Mouse (Mus musculus) layer of hippocampus, postnatal 14 days (tissue): Measurements from ENCODE around the gene Itgae. TPM values are rescaled to one million over a fixed set of nuclear protein-coding genes. Genes with fewer than 3 reads are reported as not detected.

Source experiments
- DNase-seq, 2 experiments: peaks; one replicate each; pipeline ENCODE4 v3.0.0; 2021 to 2022; ENCODE audit warnings: low spot score in 2 of 2, mixed read lengths in 1 of 2
- total RNA-seq, 2 experiments: library from RNA; stranded (reverse); gene quantifications; 2 replicates each; pipeline ENCODE4 v1.2.3; 2021

The Itgae gene
- total RNA-seq, 2 experiments from 2014 or later: 0.21 to 0.45 TPM

- DNase-seq: no peak
These were observed 1.7 kb downstream of the Itgae start for GRCm38 (mm10) chr11:73092057-73092456.

DNA sequence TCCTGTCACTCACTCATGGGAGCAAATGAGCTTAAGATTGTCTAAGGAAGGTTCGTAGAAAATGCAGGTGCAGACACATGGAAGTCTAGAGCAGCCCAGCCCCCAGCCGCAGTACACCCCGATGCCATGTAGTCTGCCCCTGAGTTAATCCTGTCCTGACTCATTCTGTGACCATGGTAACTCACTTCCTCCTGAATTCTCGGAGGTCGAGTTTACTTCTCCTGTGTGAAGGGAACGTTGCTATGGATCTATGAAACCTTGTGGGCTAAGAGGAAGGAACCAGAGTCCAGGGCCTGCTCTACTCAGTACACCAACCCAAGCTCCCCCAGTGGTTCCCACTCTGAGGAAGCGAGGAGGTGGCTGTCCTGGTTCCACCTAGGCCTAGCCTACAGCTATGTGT lies 2.5 kb downstream of the Itgae start:
- DNase-seq: no peak

- no peak for DNase-seq
These were observed 4.0 kb downstream of the Itgae start for GRCm38 (mm10) chr11:73094231-73094995.

DNA sequence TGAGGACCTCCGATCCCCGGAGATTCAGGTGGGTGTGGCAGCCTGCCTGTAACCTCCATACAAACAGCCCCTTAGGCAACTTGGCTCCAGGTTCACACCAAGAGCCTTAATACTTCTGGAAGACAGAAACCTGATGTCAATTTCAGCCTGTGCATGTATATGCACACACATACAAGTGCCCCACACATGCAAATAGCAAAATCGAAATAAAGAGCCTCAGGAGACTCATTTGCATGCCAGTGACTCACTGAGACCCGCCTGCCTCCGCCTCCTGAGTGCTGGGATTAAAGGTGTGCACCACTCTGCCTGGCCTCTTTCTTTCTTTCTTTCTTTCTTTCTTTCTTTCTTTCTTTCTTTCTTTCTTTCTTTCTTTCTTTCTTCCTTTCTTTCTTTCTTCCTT lies 8.5 kb downstream of the Itgae start:
- DNase-seq: no peak

DNA sequence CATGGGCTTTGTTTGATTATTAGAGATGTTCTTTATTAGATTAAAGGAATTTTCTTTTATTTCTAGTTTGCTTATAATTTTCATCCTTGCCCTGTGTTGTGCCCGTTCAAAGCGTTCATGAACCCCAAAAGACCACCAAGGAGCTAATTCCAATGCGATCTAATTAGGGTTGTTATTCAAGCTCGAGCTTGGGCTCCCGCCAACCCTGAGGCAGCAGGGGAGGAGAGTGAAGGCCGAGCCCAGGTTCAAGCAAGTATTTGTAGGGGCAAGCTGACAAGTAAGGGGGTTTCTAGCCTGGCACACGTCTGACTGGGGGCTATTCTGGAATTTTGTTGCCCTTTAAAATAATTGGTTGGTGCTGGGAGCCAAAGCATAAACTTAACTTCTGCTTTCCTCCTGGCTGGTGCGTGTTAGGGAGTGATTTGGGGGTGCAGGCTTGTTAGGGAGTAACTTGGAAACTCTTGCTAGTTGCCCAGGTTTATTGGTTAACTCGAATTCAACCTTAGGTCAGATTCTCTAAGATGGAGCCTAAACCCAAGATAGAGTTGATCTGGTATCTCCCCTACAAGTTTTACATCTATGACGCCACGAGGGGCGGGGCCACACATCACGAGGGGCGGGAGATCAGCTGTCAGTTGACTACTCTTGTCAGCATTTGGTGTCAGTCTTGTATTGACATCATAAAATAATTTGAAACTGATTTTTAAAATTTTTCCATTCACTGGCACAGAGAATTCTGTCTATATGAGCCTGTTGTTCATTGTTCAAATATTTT lies 9.8 kb downstream of the Itgae start:
- no peak for DNase-seq

- DNase-seq: no peak
These were observed 10.9 kb downstream of the Itgae start for GRCm38 (mm10) chr11:73101308-73101707.

GRCm38 (mm10) chr11:73105246-73105645 lies 14.9 kb downstream of the Itgae start:
- DNase-seq: no peak

- DNase-seq: peak; percentile 42 to 74
These were observed 17.0 kb downstream of the Itgae start for GRCm38 (mm10) chr11:73107358-73107757.

- no peak for DNase-seq
These were observed 18.0 kb downstream of the Itgae start for GRCm38 (mm10) chr11:73108195-73108897.

GRCm38 (mm10) chr11:73108898-73109625 lies 18.7 kb downstream of the Itgae start:
- DNase-seq: no peak

DNA sequence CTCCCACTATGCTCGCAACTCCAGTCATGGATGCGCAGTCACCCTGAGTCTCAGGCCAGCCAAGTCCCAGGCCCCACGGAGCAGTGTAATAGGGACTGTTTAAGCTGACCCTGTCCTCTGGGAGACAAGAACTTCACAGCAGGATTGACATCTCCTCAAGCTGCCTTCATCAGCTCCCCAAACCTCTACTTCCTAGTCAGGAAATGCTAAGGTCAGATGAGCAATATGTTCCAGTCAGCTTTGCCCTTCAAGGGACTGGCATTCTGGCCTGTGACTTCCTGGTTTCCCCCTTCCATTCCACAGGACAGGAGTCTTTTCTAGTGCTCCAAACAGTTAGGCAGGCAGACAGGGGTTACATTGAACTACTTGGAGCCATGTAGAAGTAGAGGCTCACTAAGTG lies 19.6 kb downstream of the Itgae start:
- DNase-seq: no peak

- DNase-seq: no peak
These were observed 21.0 kb downstream of the Itgae start for GRCm38 (mm10) chr11:73111414-73111813.

GRCm38 (mm10) chr11:73126495-73126894 lies 36.1 kb downstream of the Itgae start:
- DNase-seq: no peak

DNA sequence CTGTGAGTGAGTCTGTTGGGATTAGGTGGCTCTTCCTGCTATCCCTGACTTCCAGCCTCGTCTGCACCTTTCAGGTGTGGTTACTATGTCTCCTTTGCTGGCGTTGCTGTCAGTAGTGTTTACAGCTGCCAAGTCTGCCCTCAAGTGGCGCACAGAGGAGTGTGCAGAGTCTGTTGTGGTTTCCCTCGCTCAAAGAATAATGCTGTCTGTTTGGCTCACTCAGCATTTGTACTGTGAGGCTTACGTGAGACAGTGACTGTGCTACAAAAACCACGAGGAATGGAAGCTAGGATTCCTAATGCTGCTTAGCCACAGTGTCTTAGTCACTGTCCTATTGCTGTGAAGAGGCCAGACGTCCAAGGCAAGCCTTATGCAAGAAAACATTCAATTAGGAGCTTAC lies 40.6 kb downstream of the Itgae start:
- no peak for DNase-seq

DNA sequence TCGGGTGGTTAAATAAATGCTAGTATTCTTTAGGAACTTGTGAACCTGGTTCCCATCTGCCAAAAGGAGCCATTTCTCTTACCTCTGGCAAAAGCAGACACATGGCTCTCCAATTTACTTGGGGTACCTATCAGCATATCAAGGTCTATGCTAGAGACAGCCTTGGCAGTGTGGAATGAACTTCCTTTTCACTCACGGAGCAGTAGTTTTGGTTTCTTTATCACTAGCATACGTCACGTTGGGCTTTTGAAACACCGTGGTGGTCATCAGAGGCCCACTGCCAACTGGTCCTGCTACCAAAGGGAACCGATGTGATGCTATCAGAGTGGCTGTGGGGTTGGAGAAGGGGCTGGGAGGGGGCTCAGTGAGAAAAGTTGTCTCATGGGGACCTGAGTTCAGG lies 42.6 kb downstream of the Itgae start:
- DNase-seq: no peak

DNA sequence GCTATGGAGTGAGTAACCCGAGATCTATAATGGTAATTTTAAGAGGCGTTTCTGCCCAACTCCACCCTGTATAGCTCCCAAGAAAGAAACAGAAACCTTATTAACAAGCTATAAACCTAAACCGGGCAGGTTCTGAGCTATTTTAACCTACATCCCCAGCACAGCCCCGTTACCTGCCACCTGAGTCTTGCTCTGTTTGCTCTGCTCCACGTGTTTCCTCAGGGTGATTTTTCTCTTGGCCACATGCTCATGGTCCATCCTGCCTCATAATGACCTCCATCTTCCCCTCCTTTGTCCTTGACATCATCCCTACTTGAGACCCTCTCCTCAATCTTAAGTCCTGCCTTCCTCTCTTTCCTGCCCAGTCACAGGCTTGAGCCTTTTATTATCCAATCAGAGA lies 43.8 kb downstream of the Itgae start:
- no peak for DNase-seq

DNA sequence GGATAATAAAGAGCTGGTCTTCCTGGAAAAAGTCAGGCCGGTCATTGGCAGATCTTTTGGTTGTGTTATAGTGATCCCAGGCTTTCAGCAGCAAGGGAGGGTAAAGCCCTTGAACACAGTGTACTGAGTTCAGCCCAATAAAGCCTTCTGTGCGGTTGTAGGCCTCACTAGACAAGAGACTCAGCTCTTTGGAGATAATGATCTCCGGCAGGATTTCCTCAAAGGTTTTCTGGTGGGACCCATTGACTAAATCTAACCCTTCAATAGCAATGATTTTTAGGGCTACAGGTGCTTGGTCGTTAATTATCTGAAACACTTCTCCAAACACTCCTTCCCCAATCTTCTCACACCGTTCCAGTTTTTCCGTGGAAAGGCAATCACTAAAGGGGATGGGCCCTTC lies 46.2 kb downstream of the Itgae start:
- no peak for DNase-seq

DNA sequence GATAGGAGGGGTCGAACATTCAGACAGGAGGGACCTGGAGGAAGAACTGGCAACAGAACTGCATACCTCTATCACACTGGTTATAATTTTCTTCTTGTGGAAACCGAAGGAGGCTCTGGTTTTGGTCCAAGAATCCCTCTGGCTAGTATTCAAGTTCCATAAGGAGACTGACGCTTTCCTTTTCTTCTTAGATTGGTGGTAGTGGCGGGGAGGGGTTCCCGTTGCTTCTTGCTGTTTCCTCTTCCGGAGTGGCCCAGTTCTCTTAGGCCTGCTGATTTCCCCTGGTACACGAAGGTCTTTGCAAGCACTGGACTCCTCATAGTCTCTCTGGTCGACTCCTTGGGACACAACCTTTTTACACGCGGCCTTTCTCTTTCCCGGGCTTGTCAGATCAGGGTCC lies 46.7 kb downstream of the Itgae start:
- no peak for DNase-seq

GRCm38 (mm10) chr11:73137591-73138501 lies 47.5 kb downstream of the Itgae start, which contains the start of gene Haspin:
Gene Haspin, minus strand, starts transcription at chr11:73138294.
- DNase-seq: peak; percentile 88

DNA sequence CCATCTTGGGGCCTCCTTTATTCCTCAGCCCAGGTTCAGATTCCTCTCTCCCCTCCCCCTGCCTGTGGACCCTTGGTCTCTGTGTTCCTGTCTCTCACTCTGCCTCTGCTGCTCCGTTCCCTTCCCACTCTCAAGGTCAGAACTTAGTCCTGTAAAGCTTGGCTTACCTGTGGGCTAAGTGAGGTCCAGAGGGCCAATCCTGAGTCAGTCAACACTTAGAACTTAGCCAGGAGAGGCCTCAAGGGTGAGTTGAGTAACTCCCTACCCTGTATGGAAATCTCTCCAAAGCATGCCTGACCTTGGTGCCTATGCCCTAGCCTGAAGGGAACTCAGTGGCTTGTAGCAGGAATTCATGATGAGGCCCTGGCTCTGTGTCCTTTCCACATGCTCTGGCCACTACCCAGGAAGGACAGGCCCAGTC lies 53.9 kb downstream of the Itgae start:
- DNase-seq: no peak
